Mouse (Mus musculus) cerebral cortex, adult 2 months (tissue): ENCODE data around the gene Prnp.

Experiments
- WGBS: fragments of 180-500 bp; shearing (Covaris S2); methylation state at CpG from one replicate; pipeline ENCODE4 v1.1.7; 2018; 5-methylcytosine and 5-hydroxymethylcytosine counted together

Prnp gene

GRCm38 (mm10) chr2:131907311-131907710 lies 2.4 kb upstream of the Prnp start:
- WGBS, result 87% methylated on average over 5 of the region's 5 CpGs

- WGBS, result 94% methylated on average over 7 of the region's 7 CpGs
These were observed 1.3 kb upstream of the Prnp start for GRCm38 (mm10) chr2:131908351-131908861.

- 97% methylated on average over 1 of the region's 1 CpGs for WGBS
These were observed 822 bp upstream of the Prnp start for GRCm38 (mm10) chr2:131908906-131909305.

GRCm38 (mm10) chr2:131910847-131911246 lies 1.1 kb downstream of the Prnp start:
- WGBS, result 18% methylated on average over 2 of the region's 2 CpGs

GRCm38 (mm10) chr2:131911341-131911740 lies 1.6 kb downstream of the Prnp start:
- WGBS, result 17% methylated on average over 4 of the region's 4 CpGs

- 41% methylated on average over 8 of the region's 8 CpGs for WGBS
These were observed 3.0 kb downstream of the Prnp start for GRCm38 (mm10) chr2:131912526-131913258.

GRCm38 (mm10) chr2:131932275-131932902 lies 22.7 kb downstream of the Prnp start:
- 42% methylated on average over 7 of the region's 7 CpGs for WGBS

- WGBS, result 25% methylated on average over 6 of the region's 6 CpGs
These were observed 23.3 kb downstream of the Prnp start for GRCm38 (mm10) chr2:131933013-131933412.

GRCm38 (mm10) chr2:131933598-131933997 lies 23.9 kb downstream of the Prnp start:
- WGBS, result 25% methylated on average over 3 of the region's 3 CpGs

GRCm38 (mm10) chr2:131934243-131934642 lies 24.5 kb downstream of the Prnp start:
- WGBS, result 85% methylated on average over 2 of the region's 2 CpGs

- WGBS, result 30% methylated on average over 10 of the region's 10 CpGs
These were observed 25.8 kb downstream of the Prnp start for GRCm38 (mm10) chr2:131935390-131936105.

GRCm38 (mm10) chr2:131936410-131936809 lies 26.7 kb downstream of the Prnp start:
- WGBS, result 97% methylated on average over 10 of the region's 10 CpGs

GRCm38 (mm10) chr2:131939404-131940111 lies 29.8 kb downstream of the Prnp start:
- WGBS, result 39% methylated on average over 8 of the region's 8 CpGs

GRCm38 (mm10) chr2:131940506-131940905 lies 30.8 kb downstream of the Prnp start:
- 78% methylated on average over 3 of the region's 3 CpGs for WGBS

- 88% methylated on average over 6 of the region's 6 CpGs for WGBS
These were observed 31.8 kb downstream of the Prnp start for GRCm38 (mm10) chr2:131941501-131941900.

GRCm38 (mm10) chr2:131944370-131944769 lies 34.6 kb downstream of the Prnp start:
- WGBS, result 78% methylated on average over 1 of the region's 1 CpGs

GRCm38 (mm10) chr2:131945225-131945624 lies 35.5 kb downstream of the Prnp start:
- 82% methylated on average over 8 of the region's 8 CpGs for WGBS

GRCm38 (mm10) chr2:131945765-131946164 lies 36.0 kb downstream of the Prnp start:
- 62% methylated on average over 6 of the region's 6 CpGs for WGBS

- WGBS, result 97% methylated on average over 16 of the region's 16 CpGs
These were observed 36.6 kb downstream of the Prnp start for GRCm38 (mm10) chr2:131946351-131946750.

- 86% methylated on average over 3 of the region's 3 CpGs for WGBS
These were observed 38.4 kb downstream of the Prnp start for GRCm38 (mm10) chr2:131948156-131948555.

GRCm38 (mm10) chr2:131948916-131949639 lies 39.4 kb downstream of the Prnp start:
- 71% methylated on average over 11 of the region's 11 CpGs for WGBS
